Mouse (Mus musculus) lung, postnatal 0 days (tissue): Measurements from ENCODE around the gene Ankrd33. TPM values are rescaled to one million over a fixed set of nuclear protein-coding genes. Genes with fewer than 3 reads are reported as not detected.

Experiments
- ATAC-seq: fragments of 200-750 bp; cut with Nextera tagmentation; 2 replicates; pipeline ENCODE4 v1.8.0; 2017; ENCODE audit warnings: moderate library complexity
- DNase-seq: peaks from one replicate; pipeline ENCODE4 v3.0.0-alpha.2; 2016; ENCODE audit warnings: low spot score
- H3K27ac ChIP-seq: fragments of 300-500 bp; sonication (generic); 2 replicates; pipeline ENCODE4 v1.5.1; 2014; ENCODE audit warnings: antibody characterized with exemption, mild to moderate bottlenecking, low read length, mixed read lengths
- H3K27me3 ChIP-seq: fragments of 300-500 bp; sonication (generic); replicated peaks from 2 replicates; pipeline ENCODE4 v1.6.1; 2014; ENCODE audit warnings: low read length, mixed read lengths; ENCODE audit not compliant: insufficient read depth
- H3K36me3 ChIP-seq: fragments of 300-500 bp; sonication (generic); 2 replicates; pipeline ENCODE4 v1.6.1; 2014; ENCODE audit warnings: low read length, mixed read lengths; ENCODE audit not compliant: insufficient read depth
- H3K4me1 ChIP-seq: fragments of 300-500 bp; sonication (generic); 2 replicates; pipeline ENCODE4 v1.6.1; 2014; ENCODE audit warnings: antibody characterized with exemption, low read depth, low read length, mixed read lengths; ENCODE audit not compliant: insufficient read depth
- H3K4me2 ChIP-seq: fragments of 300-500 bp; sonication (generic); replicated peaks from 2 replicates; pipeline ENCODE4 v1.6.1; 2014; ENCODE audit warnings: low read depth, mild to moderate bottlenecking, low read length, moderate library complexity, mixed read lengths
- H3K4me3 ChIP-seq: fragments of 300-500 bp; sonication (generic); 2 replicates; pipeline ENCODE4 v1.5.1; 2014; ENCODE audit warnings: low read depth, low read length
- H3K9ac ChIP-seq: fragments of 300-500 bp; sonication (generic); replicated peaks from 2 replicates; pipeline ENCODE4 v1.6.1; 2014; ENCODE audit warnings: low read depth, mild to moderate bottlenecking
- H3K9me3 ChIP-seq: fragments of 300-500 bp; sonication (generic); 2 replicates; pipeline ENCODE4 v1.6.1; 2016; ENCODE audit warnings: low read length, mixed read lengths
- CTCF ChIP-seq: IDR thresholded peaks from 2 replicates; pipeline ENCODE4 v1.5.1; 2016; ENCODE audit warnings: antibody characterized with exemption, mild to moderate bottlenecking
- EP300 ChIP-seq: IDR thresholded peaks from 2 replicates; pipeline ENCODE4 v1.6.1; 2016; ENCODE audit warnings: antibody characterized with exemption, mild to moderate bottlenecking, control low read depth
- WGBS: fragments of 180-500 bp; shearing (Covaris S2); extraction: QIAGEN DNeasy Blood & Tissue Kit; methylation state at CpG from one replicate; pipeline ENCODE4 v1.1.7; 2014; 5-methylcytosine and 5-hydroxymethylcytosine counted together
- polyA plus RNA-seq: library from polyadenylated mRNA; unstranded; fragments of >200 nt; fragmentation: Nextera tagmentation; extraction: Ambion mirVana; gene quantifications from 2 replicates; pipeline ENCODE4 v1.2.1, GENCODE M21; 2015

The Ankrd33 gene
- polyA plus RNA-seq, 1 experiment from 2014 or later, result not detected

DNA sequence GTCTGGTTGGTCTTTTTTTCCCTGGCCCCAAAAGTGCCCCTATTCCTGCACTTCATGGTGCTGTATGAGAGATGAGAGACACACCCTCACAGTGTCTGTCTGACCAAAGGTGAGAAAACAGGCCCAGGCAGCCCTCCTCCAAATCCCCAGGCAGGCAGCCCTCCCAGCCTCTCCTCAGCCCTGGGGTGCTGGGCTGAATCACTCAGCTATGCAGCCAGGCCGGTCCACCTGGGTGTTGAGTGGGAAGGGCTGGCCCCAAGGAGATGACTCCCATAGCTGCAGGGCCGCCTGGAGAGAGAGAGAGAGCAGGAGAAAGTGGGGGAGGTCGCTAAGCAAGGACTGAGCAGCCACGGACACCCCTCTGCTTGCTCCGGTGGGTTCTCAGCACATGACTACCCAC, 44.8 kb upstream of the Ankrd33 start:
- Histone ChIP-seq H3K9ac (no peak overlapping the region), H3K36me3 (no peaks in the 10 kb centered on the region), H3K27ac (peak overlapping the region; percentile 62; the same call in 1 of the 2 replicates), H3K9me3 (no peaks in the 10 kb centered on the region), H3K27me3 (no peaks in the 10 kb centered on the region), H3K4me3 (no peak overlapping the region), H3K4me1 (peaks cover 23% of the 10 kb centered on the region), H3K4me2 (no peak overlapping the region)
- ATAC-seq (peak; percentile 85), DNase-seq (peak; percentile 73)
- WGBS, result 50% methylated on average over 5 of the region's 5 CpGs
- TF ChIP-seq CTCF (no peak), EP300 (no peak; the same call in 1 of the 2 replicates)

GRCm38 (mm10) chr15:101072736-101073135, 42.8 kb upstream of the Ankrd33 start:
- H3K27me3 ChIP-seq, result no peaks in the 10 kb centered on the region
- H3K4me2 ChIP-seq, result no peak overlapping the region
- H3K27ac ChIP-seq, result no peak overlapping the region
- peak; percentile 10; the same call in 1 of the 2 replicates for ATAC-seq
- no peak overlapping the region for H3K9ac ChIP-seq
- WGBS, result 37% methylated on average over 2 of the region's 2 CpGs
- TF ChIP-seq EP300 (peak; percentile 57; the same call in 1 of the 2 replicates), CTCF (no peak)
- H3K4me1 ChIP-seq, result peaks cover 32% of the 10 kb centered on the region
- no peaks in the 10 kb centered on the region for H3K9me3 ChIP-seq
- H3K4me3 ChIP-seq, result no peak overlapping the region
- DNase-seq, result peak; percentile 60
- H3K36me3 ChIP-seq, result no peaks in the 10 kb centered on the region

DNA sequence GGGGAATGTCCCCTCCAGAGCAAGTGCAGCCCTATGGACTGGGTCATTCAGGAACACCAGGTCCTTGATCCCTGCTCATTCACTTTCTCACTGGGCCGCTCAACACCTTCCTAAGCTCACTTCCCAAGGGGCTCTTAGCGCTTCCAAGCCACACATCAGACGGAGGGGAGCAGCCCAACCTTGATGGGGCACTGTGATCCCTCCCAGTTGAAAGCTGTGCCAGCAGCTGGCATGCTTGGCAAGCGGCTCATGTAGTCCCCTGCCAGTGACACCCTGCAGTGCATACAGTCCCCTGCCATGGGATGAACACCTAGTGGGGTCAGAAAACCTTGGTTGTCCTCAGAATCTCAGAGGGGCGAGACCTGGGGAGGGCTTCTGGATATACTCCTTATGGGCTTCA, 41.5 kb upstream of the Ankrd33 start:
- no peaks in the 10 kb centered on the region for H3K27me3 ChIP-seq

DNA sequence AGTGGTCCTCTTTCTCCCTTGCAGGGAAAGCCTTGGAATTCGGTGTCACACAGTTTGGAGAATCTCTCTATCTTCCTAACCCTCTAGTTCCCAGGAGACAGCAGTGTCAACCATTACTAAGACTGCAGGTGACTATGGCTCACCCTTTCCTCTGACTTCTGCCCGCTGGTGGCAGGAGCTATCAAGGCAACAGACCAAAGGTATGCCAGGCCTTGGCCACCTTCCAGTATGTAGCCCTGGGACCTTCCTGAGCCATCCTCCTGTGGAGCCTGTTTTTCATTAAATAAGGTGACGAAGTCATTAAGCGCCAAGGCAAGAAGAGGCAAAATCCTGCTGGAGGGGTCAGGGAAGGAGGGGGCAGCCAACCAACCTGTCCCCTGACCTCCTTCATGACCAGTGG, 40.4 kb upstream of the Ankrd33 start:
- ATAC-seq, result no peak
- Histone ChIP-seq H3K4me2 (no peak overlapping the region), H3K27me3 (no peaks in the 10 kb centered on the region), H3K36me3 (no peaks in the 10 kb centered on the region), H3K27ac (no peak overlapping the region), H3K4me3 (no peak overlapping the region), H3K4me1 (peaks cover 29% of the 10 kb centered on the region), H3K9ac (no peak overlapping the region), H3K9me3 (no peaks in the 10 kb centered on the region)
- TF ChIP-seq CTCF, result no peak
- TF ChIP-seq EP300, result no peak
- WGBS, result 81% methylated on average over 4 of the region's 4 CpGs
- DNase-seq, result no peak

More for the DNA sequence above, 41.5 kb upstream of the Ankrd33 start:
- no peak overlapping the region for H3K27ac ChIP-seq
- DNase-seq, result no peak
- WGBS, result 79% methylated on average over 5 of the region's 5 CpGs
- H3K4me1 ChIP-seq, result peaks cover 32% of the 10 kb centered on the region
- no peak for TF ChIP-seq CTCF
- no peak for TF ChIP-seq EP300
- ATAC-seq, result no peak
- H3K36me3 ChIP-seq, result no peaks in the 10 kb centered on the region
- no peak overlapping the region for H3K4me2 ChIP-seq
- H3K9me3 ChIP-seq, result no peaks in the 10 kb centered on the region
- H3K4me3 ChIP-seq, result no peak overlapping the region
- H3K9ac ChIP-seq, result no peak overlapping the region

- DNase-seq, result no peak
- no peak for TF ChIP-seq CTCF
- no peak for TF ChIP-seq EP300
- H3K36me3 ChIP-seq, result no peaks in the 10 kb centered on the region
- H3K4me3 ChIP-seq, result no peak overlapping the region
- peaks cover 25% of the 10 kb centered on the region for H3K4me1 ChIP-seq
- H3K27ac ChIP-seq, result no peak overlapping the region
- WGBS, result 86% methylated on average over 5 of the region's 5 CpGs
- H3K9ac ChIP-seq, result no peak overlapping the region
- no peaks in the 10 kb centered on the region for H3K9me3 ChIP-seq
- no peaks in the 10 kb centered on the region for H3K27me3 ChIP-seq
- ATAC-seq, result no peak
- no peak overlapping the region for H3K4me2 ChIP-seq
Observed at GRCm38 (mm10) chr15:101075656-101076055, 39.9 kb upstream of the Ankrd33 start.

DNA sequence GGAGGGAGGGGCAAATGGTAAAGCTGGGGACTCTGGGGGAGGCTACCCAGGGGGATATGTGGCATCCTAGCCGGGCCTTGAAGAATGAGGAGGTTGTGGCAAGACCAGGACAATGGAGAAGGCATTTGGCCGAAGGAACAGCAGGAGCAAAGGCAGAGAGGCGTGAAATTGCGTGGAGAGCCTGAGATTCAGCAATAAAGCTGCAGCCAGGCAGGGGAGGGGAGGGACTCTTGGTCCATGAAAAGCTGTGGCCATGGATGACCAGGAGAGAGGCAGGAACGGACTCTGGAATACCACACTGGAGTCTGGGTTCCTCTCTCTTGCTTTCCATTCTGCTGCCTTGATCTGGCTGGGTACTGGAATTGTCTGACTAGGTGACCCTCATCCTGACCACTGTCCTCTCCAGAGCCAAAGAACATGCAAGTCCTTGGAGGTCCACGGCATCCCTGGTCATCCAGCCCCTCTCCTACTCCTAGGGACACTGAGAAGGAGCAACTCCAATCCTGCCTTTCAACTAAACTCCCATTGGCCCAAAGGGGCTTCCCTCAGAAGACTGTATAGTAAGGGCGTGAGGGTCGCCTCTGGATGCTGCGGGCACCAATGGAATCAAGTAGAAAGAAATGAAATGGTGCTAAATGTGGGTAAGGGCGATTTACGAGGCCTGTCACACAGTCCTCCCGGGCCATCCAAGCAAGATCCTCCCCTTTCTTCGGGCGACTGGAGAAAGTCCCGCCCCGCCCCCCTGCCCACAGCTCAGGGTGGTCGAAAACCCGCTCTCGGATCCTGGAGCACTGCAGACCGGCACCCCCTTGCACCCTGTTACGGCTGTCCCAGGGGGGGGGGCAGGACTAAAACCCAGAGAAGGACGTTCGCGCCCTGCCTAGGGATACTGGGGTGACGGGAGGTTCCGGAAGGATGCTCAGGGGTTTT, 39.2 kb upstream of the Ankrd33 start:
- H3K27ac ChIP-seq, result no peak overlapping the region

More for the DNA sequence above, 39.2 kb upstream of the Ankrd33 start:
- no peak for ATAC-seq
- H3K4me1 ChIP-seq, result peaks cover 25% of the 10 kb centered on the region
- no peak overlapping the region for H3K9ac ChIP-seq
- no peak for TF ChIP-seq CTCF
- TF ChIP-seq EP300, result no peak
- H3K36me3 ChIP-seq, result no peaks in the 10 kb centered on the region
- WGBS, result 23% methylated on average over 26 of the region's 26 CpGs
- peak overlapping the region; percentile 87 for H3K4me3 ChIP-seq
- peak overlapping the region; percentile 93 for H3K4me2 ChIP-seq
- H3K9me3 ChIP-seq, result no peaks in the 10 kb centered on the region
- no peaks in the 10 kb centered on the region for H3K27me3 ChIP-seq
- DNase-seq, result no peak
